Mouse (Mus musculus) bone marrow macrophage, adult 2 months (primary cell): ENCODE data around the gene Zdhhc14.

Experiments used
- CTCF ChIP-seq: IDR thresholded peaks from 2 replicates; pipeline ENCODE4 v1.5.1; 2012; ENCODE audit warnings: low read depth, mild to moderate bottlenecking, low read length, moderate library complexity
- POLR2A ChIP-seq: IDR thresholded peaks from 2 replicates; pipeline ENCODE4 v1.6.1; 2012; ENCODE audit warnings: mild to moderate bottlenecking, low read depth, low read length, borderline replicate concordance

GRCm38 (mm10) chr17:5609875-5610552 is 117.7 kb downstream of the Zdhhc14 start:
- TF ChIP-seq POLR2A: no peak
- no peak for TF ChIP-seq CTCF
